Mouse (Mus musculus): ENCODE measurements at regions not wholly inside any gene's neighbourhood (a gene's known extent, or its start where the extent isn't known, plus 50 kb on each side); places are given as distances from the start of the nearest gene placed in this dataset.

DNA sequence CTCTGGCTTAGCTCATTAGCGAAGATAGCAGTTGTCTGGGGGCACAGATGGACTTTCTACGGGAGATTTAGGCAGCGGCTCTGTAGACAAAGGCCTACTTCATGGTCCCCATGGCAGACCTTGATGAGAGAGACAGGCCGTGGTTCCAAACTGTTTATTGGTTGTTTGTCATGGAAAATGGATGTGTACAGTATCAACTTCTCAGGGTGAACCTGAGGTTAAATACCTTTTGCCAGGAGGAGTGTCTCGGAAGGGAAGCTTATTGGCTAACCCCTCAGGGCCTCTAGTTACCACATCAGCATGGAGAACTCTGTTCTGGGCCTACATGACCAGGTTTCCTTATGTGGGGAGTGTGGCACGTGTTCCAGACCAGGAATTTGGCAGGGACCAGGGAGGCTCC lies 59.1 kb upstream of the Arl4c start:
- TF ChIP-seq CHD1 (IDR thresholded peaks at IDR 0.05; ENCODE audit: low read depth, low read length): no peak
- no peak for TF ChIP-seq ZNF384 (IDR thresholded peaks at IDR 0.05; ENCODE audit: low read depth, low read length)
- Histone ChIP-seq H3K9ac (ENCODE audit: insufficient read depth, low read depth) (no peak overlapping the region), H3K4me2 (ENCODE audit: insufficient read depth, low read depth, poor library complexity, severe bottlenecking) (no peak overlapping the region), H3K9me3 (replicated peaks; ENCODE audit: low read length) (peaks cover 56% of the 10 kb centered on the region), H3K36me3 (replicated peaks in 1 of 2; ENCODE audit: control insufficient read depth in 1 of 2, insufficient read depth in 1 of 2, low read length in 1 of 2) (no peaks in the 10 kb centered on the region), H3K27me3 (replicated peaks) (peaks cover 2% of the 10 kb centered on the region), H3K4me1 (ENCODE audit: control insufficient read depth in 1 of 2, insufficient read depth in 2 of 2) (no peaks in the 10 kb centered on the region), H3K79me2 (replicated peaks; ENCODE audit: control insufficient read depth, extremely low read depth, insufficient read depth, poor library complexity, severe bottlenecking) (no peaks in the 10 kb centered on the region), H3K4me3 (replicated peaks in 1 of 3; ENCODE audit: low read depth in 2 of 3, low read length in 2 of 3, poor library complexity in 1 of 3) (no peak overlapping the region), H3K27ac (ENCODE audit: insufficient read depth, low read depth) (no peak overlapping the region)
- dilution Hi-C loops (cut with MboI; ENCODE audit: extremely low pct_ligation_motif_present, extremely low pct_unique_long_range_greater_than_20kb, low sequenced_read_pairs): no loop called here
- DNase-seq (ENCODE audit: extremely low read depth): no peak
- in situ Hi-C loops (cut with MboI; ENCODE audit: low pct_ligation_motif_present, low pct_unique_long_range_greater_than_20kb, low sequenced_read_pairs): no loop called here

DNA sequence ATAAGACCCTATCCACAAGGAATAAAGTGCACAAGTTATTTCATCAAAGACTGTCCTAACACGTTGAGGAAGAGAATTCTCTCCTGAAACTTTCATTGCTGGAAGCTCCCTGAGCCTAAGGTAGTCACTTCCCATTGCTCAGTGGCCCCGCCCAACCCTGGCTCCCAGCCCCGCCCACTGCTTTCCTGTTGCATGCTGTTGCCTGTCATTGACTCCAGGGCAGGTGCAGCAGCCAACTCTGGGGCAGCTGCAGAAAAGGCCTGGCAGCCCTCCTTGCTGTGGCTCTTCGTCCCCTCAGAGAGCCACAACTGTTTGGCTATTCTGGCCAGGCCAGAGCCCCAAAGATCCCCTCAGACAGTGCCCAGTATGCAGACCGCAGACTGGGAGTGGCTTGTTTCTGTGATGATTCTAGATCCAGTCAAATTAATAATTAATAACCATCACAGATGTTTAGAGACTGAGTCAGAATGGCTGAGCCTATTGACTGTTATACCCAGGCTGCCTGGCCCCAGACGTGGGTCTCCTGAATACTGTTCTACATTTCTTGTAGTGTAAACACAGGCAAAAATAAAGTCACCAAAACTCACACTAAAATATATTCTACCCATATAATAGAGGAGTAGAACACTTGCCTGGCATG lies 61.8 kb upstream of the Arl4c start:
- dilution Hi-C loops (cut with MboI; ENCODE audit: extremely low pct_ligation_motif_present, extremely low pct_unique_long_range_greater_than_20kb, low sequenced_read_pairs): no loop called here
- H3K9me3 ChIP-seq (replicated peaks; ENCODE audit: low read length): peaks cover 45% of the 10 kb centered on the region
- no peaks in the 10 kb centered on the region for H3K36me3 ChIP-seq (replicated peaks in 1 of 2; ENCODE audit: control insufficient read depth in 1 of 2, insufficient read depth in 1 of 2, low read length in 1 of 2)
- no peak overlapping the region for H3K9ac ChIP-seq (ENCODE audit: insufficient read depth, low read depth)
- DNase-seq (ENCODE audit: extremely low read depth): no peak
- in situ Hi-C loops (cut with MboI; ENCODE audit: low pct_ligation_motif_present, low pct_unique_long_range_greater_than_20kb, low sequenced_read_pairs): no loop called here
- TF ChIP-seq RAD21 (IDR thresholded peaks at IDR 0.05; ENCODE audit: low read depth, low read length) (no peak), JUN (IDR thresholded peaks at IDR 0.05; ENCODE audit: insufficient read depth, low read depth, low read length) (no peak), USF2 (conservative IDR thresholded peaks at IDR 0.05; ENCODE audit: low read depth, low read length) (no peak), EP300 (IDR thresholded peaks at IDR 0.05; ENCODE audit: low read length) (no peak), POLR2A (IDR thresholded peaks at IDR 0.05; ENCODE audit: low read depth, low read length) (no peak), ZC3H11A (IDR thresholded peaks at IDR 0.05; ENCODE audit: low read depth, low read length) (no peak)
- no peak overlapping the region for H3K4me2 ChIP-seq (ENCODE audit: insufficient read depth, low read depth, poor library complexity, severe bottlenecking)
- H3K27ac ChIP-seq (ENCODE audit: insufficient read depth, low read depth): no peak overlapping the region
- H3K79me2 ChIP-seq (replicated peaks; ENCODE audit: control insufficient read depth, extremely low read depth, insufficient read depth, poor library complexity, severe bottlenecking): no peaks in the 10 kb centered on the region
- H3K27me3 ChIP-seq (replicated peaks): peaks cover 6% of the 10 kb centered on the region
- no peak overlapping the region for H3K4me3 ChIP-seq (replicated peaks in 1 of 3; ENCODE audit: low read depth in 2 of 3, low read length in 2 of 3, poor library complexity in 1 of 3)
- no peaks in the 10 kb centered on the region for H3K4me1 ChIP-seq (ENCODE audit: control insufficient read depth in 1 of 2, insufficient read depth in 2 of 2)

GRCm38 (mm10) chr1:88764478-88764877 lies 62.5 kb upstream of the Arl4c start:
- dilution Hi-C loops (cut with MboI; ENCODE audit: extremely low pct_ligation_motif_present, extremely low pct_unique_long_range_greater_than_20kb, low sequenced_read_pairs): no loop called here
- Histone ChIP-seq H3K4me1 (ENCODE audit: control insufficient read depth in 1 of 2, insufficient read depth in 2 of 2) (no peaks in the 10 kb centered on the region), H3K4me2 (ENCODE audit: insufficient read depth, low read depth, poor library complexity, severe bottlenecking) (no peak overlapping the region), H3K9me3 (replicated peaks; ENCODE audit: low read length) (peaks cover 45% of the 10 kb centered on the region), H3K79me2 (replicated peaks; ENCODE audit: control insufficient read depth, extremely low read depth, insufficient read depth, poor library complexity, severe bottlenecking) (no peaks in the 10 kb centered on the region), H3K4me3 (replicated peaks in 1 of 3; ENCODE audit: low read depth in 2 of 3, low read length in 2 of 3, poor library complexity in 1 of 3) (no peak overlapping the region), H3K9ac (ENCODE audit: insufficient read depth, low read depth) (no peak overlapping the region), H3K36me3 (replicated peaks in 1 of 2; ENCODE audit: control insufficient read depth in 1 of 2, insufficient read depth in 1 of 2, low read length in 1 of 2) (no peaks in the 10 kb centered on the region), H3K27ac (ENCODE audit: insufficient read depth, low read depth) (no peak overlapping the region), H3K27me3 (replicated peaks) (peaks cover 7% of the 10 kb centered on the region)
- TF ChIP-seq SMC3 (IDR thresholded peaks at IDR 0.05; ENCODE audit: low read depth, low read length) (no peak), CTCF (conservative IDR thresholded peaks at IDR 0.05 in 1 of 2, IDR thresholded peaks at IDR 0.05 in 1 of 2; ENCODE audit: low read depth in 2 of 2, low read length in 2 of 2) (no peak), ZKSCAN1 (IDR thresholded peaks at IDR 0.05; ENCODE audit: borderline replicate concordance, low read depth, low read length) (no peak), MAFK (IDR thresholded peaks at IDR 0.05; ENCODE audit: insufficient replicate concordance, low read length) (no peak), EP300 (IDR thresholded peaks at IDR 0.05; ENCODE audit: low read length) (no peak), POLR2A (IDR thresholded peaks at IDR 0.05; ENCODE audit: low read depth, low read length) (no peak), ELF1 (IDR thresholded peaks at IDR 0.05; ENCODE audit: low read depth, low read length) (no peak)
- no peak for DNase-seq (ENCODE audit: extremely low read depth)
- in situ Hi-C loops (cut with MboI; ENCODE audit: low pct_ligation_motif_present, low pct_unique_long_range_greater_than_20kb, low sequenced_read_pairs): no loop called here
